Mouse (Mus musculus): ENCODE results near the gene Gm11111.

Gm11111 gene

GRCm38 (mm10) chr5:98582051-98582450, 29.6 kb downstream of the Gm11111 start:
- DNase-seq (ENCODE audit: low spot score in 2 of 2) = no peak

- DNase-seq (ENCODE audit: low spot score in 2 of 2) = no peak
Observed at GRCm38 (mm10) chr5:98585915-98586314, 33.4 kb downstream of the Gm11111 start.
